Mouse (Mus musculus): ENCODE measurements around the gene Rnf145. TPM values are rescaled to one million over a fixed set of nuclear protein-coding genes. Genes with fewer than 3 reads are reported as not detected.
A peak's percentile ranks its signal among the peaks of the same experiment; 100 is the strongest.

Gene Rnf145
- polyA plus RNA-seq, 1 experiment: 43.3 TPM

GRCm38 (mm10) chr11:44541280-44541679 is 22.5 kb downstream of the Rnf145 start:
- Histone ChIP-seq H3K27ac (ENCODE audit: insufficient read depth, low read depth, low read length) (no peak overlapping the region), H3K4me3 (ENCODE audit: insufficient read depth, low read length) (no peak overlapping the region), H3K4me1 (ENCODE audit: control insufficient read depth, insufficient read depth, low read length) (peaks cover 62% of the 10 kb centered on the region)
- TF ChIP-seq POLR2A (IDR thresholded peaks at IDR 0.05; ENCODE audit: borderline replicate concordance, low read depth, low read length) (no peak), CTCF (IDR thresholded peaks at IDR 0.05; ENCODE audit: low read depth, low read length) (no peak)

- Histone ChIP-seq H3K4me1 (ENCODE audit: control insufficient read depth, insufficient read depth, low read length) (peaks cover 62% of the 10 kb centered on the region), H3K4me3 (ENCODE audit: insufficient read depth, low read length) (no peak overlapping the region), H3K27ac (ENCODE audit: insufficient read depth, low read depth, low read length) (no peak overlapping the region)
- TF ChIP-seq CTCF (IDR thresholded peaks at IDR 0.05; ENCODE audit: low read depth, low read length) (no peak), POLR2A (IDR thresholded peaks at IDR 0.05; ENCODE audit: borderline replicate concordance, low read depth, low read length) (no peak)
Observed at GRCm38 (mm10) chr11:44541813-44542212, 23.0 kb downstream of the Rnf145 start.

- Histone ChIP-seq H3K4me3 (ENCODE audit: insufficient read depth, low read length) (no peak overlapping the region), H3K4me1 (ENCODE audit: control insufficient read depth, insufficient read depth, low read length) (peaks cover 59% of the 10 kb centered on the region), H3K27ac (ENCODE audit: insufficient read depth, low read depth, low read length) (no peak overlapping the region)
- TF ChIP-seq CTCF (IDR thresholded peaks at IDR 0.05; ENCODE audit: low read depth, low read length) (no peak), POLR2A (IDR thresholded peaks at IDR 0.05; ENCODE audit: borderline replicate concordance, low read depth, low read length) (no peak)
Observed at GRCm38 (mm10) chr11:44543593-44543992, 24.8 kb downstream of the Rnf145 start.

GRCm38 (mm10) chr11:44543996-44544395 is 25.2 kb downstream of the Rnf145 start:
- Histone ChIP-seq H3K4me1 (ENCODE audit: control insufficient read depth, insufficient read depth, low read length) (peaks cover 55% of the 10 kb centered on the region), H3K4me3 (ENCODE audit: insufficient read depth, low read length) (no peak overlapping the region), H3K27ac (ENCODE audit: insufficient read depth, low read depth, low read length) (no peak overlapping the region)
- TF ChIP-seq CTCF (IDR thresholded peaks at IDR 0.05; ENCODE audit: low read depth, low read length) (no peak), POLR2A (IDR thresholded peaks at IDR 0.05; ENCODE audit: borderline replicate concordance, low read depth, low read length) (no peak)

GRCm38 (mm10) chr11:44545181-44545580 is 26.4 kb downstream of the Rnf145 start:
- Histone ChIP-seq H3K27ac (ENCODE audit: insufficient read depth, low read depth, low read length) (peak overlapping the region; percentile 69), H3K4me3 (ENCODE audit: insufficient read depth, low read length) (no peak overlapping the region; the same call in 1 of the 2 replicates), H3K4me1 (ENCODE audit: control insufficient read depth, insufficient read depth, low read length) (peaks cover 43% of the 10 kb centered on the region)
- TF ChIP-seq CTCF (IDR thresholded peaks at IDR 0.05; ENCODE audit: low read depth, low read length): no peak
- TF ChIP-seq POLR2A (IDR thresholded peaks at IDR 0.05; ENCODE audit: borderline replicate concordance, low read depth, low read length): no peak

GRCm38 (mm10) chr11:44546250-44546649 is 27.5 kb downstream of the Rnf145 start:
- H3K27ac ChIP-seq (ENCODE audit: insufficient read depth, low read depth, low read length): peak overlapping the region; percentile 88
- peaks cover 34% of the 10 kb centered on the region for H3K4me1 ChIP-seq (ENCODE audit: control insufficient read depth, insufficient read depth, low read length)
- TF ChIP-seq CTCF (IDR thresholded peaks at IDR 0.05; ENCODE audit: low read depth, low read length) (no peak), POLR2A (IDR thresholded peaks at IDR 0.05; ENCODE audit: borderline replicate concordance, low read depth, low read length) (no peak)
- peak overlapping the region; percentile 64 for H3K4me3 ChIP-seq (ENCODE audit: insufficient read depth, low read length)

GRCm38 (mm10) chr11:44547651-44548196 is 29.0 kb downstream of the Rnf145 start:
- Histone ChIP-seq H3K4me3 (ENCODE audit: insufficient read depth, low read length) (no peak overlapping the region), H3K27ac (ENCODE audit: insufficient read depth, low read depth, low read length) (no peak overlapping the region), H3K4me1 (ENCODE audit: control insufficient read depth, insufficient read depth, low read length) (peaks cover 33% of the 10 kb centered on the region)
- TF ChIP-seq CTCF (IDR thresholded peaks at IDR 0.05; ENCODE audit: low read depth, low read length): no peak
- TF ChIP-seq POLR2A (IDR thresholded peaks at IDR 0.05; ENCODE audit: borderline replicate concordance, low read depth, low read length): no peak

GRCm38 (mm10) chr11:44548816-44549215 is 30.1 kb downstream of the Rnf145 start:
- no peak overlapping the region for H3K4me3 ChIP-seq (ENCODE audit: insufficient read depth, low read length)
- H3K4me1 ChIP-seq (ENCODE audit: control insufficient read depth, insufficient read depth, low read length): peaks cover 29% of the 10 kb centered on the region
- no peak overlapping the region for H3K27ac ChIP-seq (ENCODE audit: insufficient read depth, low read depth, low read length)
- TF ChIP-seq POLR2A (IDR thresholded peaks at IDR 0.05; ENCODE audit: borderline replicate concordance, low read depth, low read length) (no peak), CTCF (IDR thresholded peaks at IDR 0.05; ENCODE audit: low read depth, low read length) (no peak)

GRCm38 (mm10) chr11:44549511-44550278 is 30.9 kb downstream of the Rnf145 start:
- no peak overlapping the region for H3K27ac ChIP-seq (ENCODE audit: insufficient read depth, low read depth, low read length)
- H3K4me3 ChIP-seq (ENCODE audit: insufficient read depth, low read length): no peak overlapping the region
- TF ChIP-seq POLR2A (IDR thresholded peaks at IDR 0.05; ENCODE audit: borderline replicate concordance, low read depth, low read length) (no peak), CTCF (IDR thresholded peaks at IDR 0.05; ENCODE audit: low read depth, low read length) (no peak)
- peaks cover 22% of the 10 kb centered on the region for H3K4me1 ChIP-seq (ENCODE audit: control insufficient read depth, insufficient read depth, low read length)

GRCm38 (mm10) chr11:44550996-44551395 is 32.2 kb downstream of the Rnf145 start:
- TF ChIP-seq POLR2A (IDR thresholded peaks at IDR 0.05; ENCODE audit: borderline replicate concordance, low read depth, low read length) (no peak), CTCF (IDR thresholded peaks at IDR 0.05; ENCODE audit: low read depth, low read length) (no peak)
- Histone ChIP-seq H3K4me3 (ENCODE audit: insufficient read depth, low read length) (no peak overlapping the region), H3K27ac (ENCODE audit: insufficient read depth, low read depth, low read length) (no peak overlapping the region), H3K4me1 (ENCODE audit: control insufficient read depth, insufficient read depth, low read length) (peaks cover 11% of the 10 kb centered on the region)
